Mouse (Mus musculus): ENCODE results near the gene Cpsf4. TPM values are rescaled to one million over a fixed set of nuclear protein-coding genes. Genes with fewer than 3 reads are reported as not detected.
A peak's percentile ranks its signal among the peaks of the same experiment; 100 is the strongest.
"Not testable (repeated sequence)": the region's sequence is repeated elsewhere in the genome, so short reads cannot be mapped to it uniquely, and the experiment has no call there.

Gene Cpsf4
- total and polyA plus RNA-seq, 3 experiments, result 10.4 to 12.1 (median 11.0) TPM

DNA sequence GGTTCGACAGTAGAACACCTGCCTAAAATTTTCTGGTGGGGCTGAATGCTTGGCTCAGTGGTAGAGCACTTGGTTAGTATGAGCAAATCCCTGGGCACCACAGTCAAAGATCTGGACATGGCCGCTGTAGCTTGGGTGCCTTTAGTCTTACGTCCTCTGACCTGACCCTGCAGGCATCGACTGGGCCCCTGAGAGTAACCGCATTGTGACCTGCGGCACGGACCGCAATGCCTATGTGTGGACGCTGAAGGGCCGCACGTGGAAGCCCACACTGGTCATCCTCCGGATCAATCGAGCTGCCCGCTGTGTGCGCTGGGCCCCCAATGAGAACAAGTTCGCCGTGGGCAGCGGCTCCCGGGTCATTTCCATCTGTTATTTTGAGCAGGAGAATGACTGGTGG, 43.6 kb upstream of the Cpsf4 start:
- no peak for DNase-seq
- intact Hi-C loops (cut with DNase I), result no loop called here
- Histone ChIP-seq H3K9ac (ENCODE audit: low read depth, low read length) (no peak overlapping the region), H3K79me2 (replicated peaks; ENCODE audit: control insufficient read depth, insufficient read depth, low read length) (0 out of 2 replicates have a peak, but pooled peaks cover 1% of the 10 kb centered on the region), H3K36me3 (ENCODE audit: control insufficient read depth, insufficient read depth, low read length) (no peaks in the 10 kb centered on the region), H3K27me3 (ENCODE audit: control insufficient read depth, insufficient read depth, low read length) (no peaks in the 10 kb centered on the region), H3K4me3 (no peak overlapping the region), H3K4me1 (ENCODE audit: control insufficient read depth, insufficient read depth, low read length) (peaks cover 13% of the 10 kb centered on the region), H3K27ac (no peak overlapping the region)
- TF ChIP-seq CTCF (IDR thresholded peaks at IDR 0.05), result no peak
- no peak for TF ChIP-seq POLR2A (IDR thresholded peaks at IDR 0.05; ENCODE audit: insufficient read depth, low read depth, low read length)
- no peak for TF ChIP-seq EP300 (IDR thresholded peaks at IDR 0.05; ENCODE audit: insufficient read depth, low read depth, low read length)
- 93% methylated on average over 19 of the region's 19 CpGs for WGBS

DNA sequence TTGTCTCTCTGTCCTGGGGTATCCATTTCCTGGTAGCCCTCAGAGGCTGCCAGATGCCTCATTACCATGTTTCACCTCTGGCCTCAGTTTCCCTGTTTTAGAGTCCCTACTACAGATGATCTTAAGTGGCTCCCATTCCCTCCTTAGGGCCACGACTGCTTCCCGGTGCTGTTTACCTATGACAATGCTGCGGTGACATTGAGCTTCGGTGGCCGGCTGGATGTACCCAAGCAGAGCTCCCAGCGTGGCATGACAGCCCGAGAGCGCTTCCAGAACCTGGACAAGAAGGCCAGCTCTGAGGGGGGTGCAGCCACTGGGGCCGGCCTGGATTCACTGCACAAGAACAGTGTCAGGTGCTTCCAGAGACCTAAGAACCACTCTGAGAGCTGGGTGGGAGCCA, 40.4 kb upstream of the Cpsf4 start:
- no peak for TF ChIP-seq CTCF (IDR thresholded peaks at IDR 0.05)
- no peak for TF ChIP-seq EP300 (IDR thresholded peaks at IDR 0.05; ENCODE audit: insufficient read depth, low read depth, low read length)
- no peak for TF ChIP-seq POLR2A (IDR thresholded peaks at IDR 0.05; ENCODE audit: insufficient read depth, low read depth, low read length)
- Histone ChIP-seq H3K27me3 (ENCODE audit: control insufficient read depth, insufficient read depth, low read length) (no peaks in the 10 kb centered on the region), H3K4me3 (no peak overlapping the region), H3K79me2 (replicated peaks; ENCODE audit: control insufficient read depth, insufficient read depth, low read length) (0 out of 2 replicates have a peak, but pooled peaks cover 1% of the 10 kb centered on the region), H3K27ac (no peak overlapping the region), H3K4me1 (ENCODE audit: control insufficient read depth, insufficient read depth, low read length) (peaks cover 6% of the 10 kb centered on the region), H3K36me3 (ENCODE audit: control insufficient read depth, insufficient read depth, low read length) (no peaks in the 10 kb centered on the region), H3K9ac (ENCODE audit: low read depth, low read length) (no peak overlapping the region)
- no peak for DNase-seq
- 90% methylated on average over 9 of the region's 9 CpGs for WGBS
- intact Hi-C loops (cut with DNase I), result no loop called here

DNA sequence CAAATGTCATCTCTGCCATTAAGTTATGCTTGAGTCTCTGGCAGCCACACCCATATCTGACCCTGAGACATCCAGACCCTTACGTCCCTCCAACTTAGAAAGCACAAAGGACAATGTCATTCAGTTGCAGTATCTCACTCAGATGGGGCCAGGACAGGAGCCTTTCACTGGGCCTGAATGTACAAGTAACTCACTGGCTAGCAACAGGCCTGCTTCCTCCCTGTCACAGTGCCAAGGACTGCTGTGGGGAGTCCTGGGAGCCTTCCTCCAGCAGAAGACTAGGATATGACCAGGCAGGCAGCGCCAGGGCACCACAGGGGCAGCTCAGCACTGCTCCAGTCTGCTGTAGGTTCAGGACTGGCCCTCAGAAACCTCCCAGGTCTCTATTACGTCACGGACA, 37.9 kb upstream of the Cpsf4 start:
- H3K27me3 ChIP-seq (ENCODE audit: control insufficient read depth, insufficient read depth, low read length), result no peaks in the 10 kb centered on the region
- no peaks in the 10 kb centered on the region for H3K79me2 ChIP-seq (replicated peaks; ENCODE audit: control insufficient read depth, insufficient read depth, low read length)

DNA sequence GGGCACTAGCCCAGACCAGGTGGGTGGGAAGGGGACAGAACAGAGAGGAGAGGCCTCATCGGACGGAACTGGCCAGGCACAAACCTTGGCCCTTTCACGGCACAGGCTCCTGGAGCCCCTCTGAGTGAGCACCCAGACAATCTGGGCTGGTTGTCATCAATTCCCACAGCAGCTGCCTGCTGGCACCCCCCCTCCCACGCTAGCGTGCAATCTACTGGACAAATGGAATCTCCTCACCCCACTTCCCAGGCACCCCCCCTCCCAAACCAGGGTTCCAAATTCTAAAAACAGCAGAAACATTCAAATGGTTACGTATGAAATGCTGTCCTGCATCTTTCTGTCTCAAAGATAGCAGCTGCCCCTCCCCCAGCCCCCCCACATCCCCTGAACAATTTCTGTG, 37.2 kb upstream of the Cpsf4 start:
- H3K27me3 ChIP-seq (ENCODE audit: control insufficient read depth, insufficient read depth, low read length); DNase-seq; H3K36me3 ChIP-seq (ENCODE audit: control insufficient read depth, insufficient read depth, low read length); H3K4me3 ChIP-seq; H3K4me1 ChIP-seq (ENCODE audit: control insufficient read depth, insufficient read depth, low read length); H3K9ac ChIP-seq (ENCODE audit: low read depth, low read length); H3K27ac ChIP-seq; intact Hi-C loops (cut with DNase I); H3K79me2 ChIP-seq (replicated peaks; ENCODE audit: control insufficient read depth, insufficient read depth, low read length): not testable (repeated sequence)
- 55% methylated on average over 6 of the region's 6 CpGs for WGBS

More for the DNA sequence above, 37.9 kb upstream of the Cpsf4 start:
- Histone ChIP-seq H3K9ac (ENCODE audit: low read depth, low read length) (no peak overlapping the region), H3K36me3 (ENCODE audit: control insufficient read depth, insufficient read depth, low read length) (no peaks in the 10 kb centered on the region), H3K27ac (no peak overlapping the region), H3K4me3 (no peak overlapping the region), H3K4me1 (ENCODE audit: control insufficient read depth, insufficient read depth, low read length) (peaks cover 6% of the 10 kb centered on the region)
- peak; percentile 33 to 51 for DNase-seq
- intact Hi-C loops (cut with DNase I), result no loop called here
- no peak for TF ChIP-seq POLR2A (IDR thresholded peaks at IDR 0.05; ENCODE audit: insufficient read depth, low read depth, low read length)
- no peak for TF ChIP-seq CTCF (IDR thresholded peaks at IDR 0.05)
- TF ChIP-seq EP300 (IDR thresholded peaks at IDR 0.05; ENCODE audit: insufficient read depth, low read depth, low read length), result no peak
- WGBS, result 60% methylated on average over 4 of the region's 4 CpGs

DNA sequence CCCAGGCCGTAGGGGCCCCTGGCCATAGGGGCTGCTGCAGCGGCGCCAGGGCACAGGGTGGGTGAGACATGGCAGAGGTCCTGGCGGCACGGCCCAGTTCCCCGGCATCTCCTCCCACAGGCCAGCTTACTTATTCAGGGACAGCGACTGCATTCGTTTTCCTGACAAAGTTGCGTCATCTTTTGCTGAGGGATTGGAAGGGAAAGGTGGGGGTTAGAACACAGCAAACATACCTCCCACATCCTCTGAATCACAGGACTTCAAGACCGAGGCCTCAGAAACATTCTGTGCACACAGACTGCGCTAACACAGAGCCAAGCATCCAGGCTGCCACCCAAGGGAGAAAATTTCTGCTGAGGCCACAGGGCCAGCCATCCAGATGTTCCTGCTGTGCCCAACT, 36.8 kb upstream of the Cpsf4 start:
- Histone ChIP-seq H3K27ac (no peak overlapping the region), H3K4me1 (ENCODE audit: control insufficient read depth, insufficient read depth, low read length) (peaks cover 6% of the 10 kb centered on the region), H3K27me3 (ENCODE audit: control insufficient read depth, insufficient read depth, low read length) (no peaks in the 10 kb centered on the region), H3K4me3 (no peak overlapping the region), H3K36me3 (ENCODE audit: control insufficient read depth, insufficient read depth, low read length) (no peaks in the 10 kb centered on the region), H3K9ac (ENCODE audit: low read depth, low read length) (no peak overlapping the region), H3K79me2 (replicated peaks; ENCODE audit: control insufficient read depth, insufficient read depth, low read length) (no peaks in the 10 kb centered on the region)
- 37% methylated on average over 11 of the region's 11 CpGs for WGBS
- no peak for TF ChIP-seq POLR2A (IDR thresholded peaks at IDR 0.05; ENCODE audit: insufficient read depth, low read depth, low read length)
- no peak for TF ChIP-seq CTCF (IDR thresholded peaks at IDR 0.05)
- TF ChIP-seq EP300 (IDR thresholded peaks at IDR 0.05; ENCODE audit: insufficient read depth, low read depth, low read length), result no peak
- intact Hi-C loops (cut with DNase I), result no loop called here
- no peak for DNase-seq

DNA sequence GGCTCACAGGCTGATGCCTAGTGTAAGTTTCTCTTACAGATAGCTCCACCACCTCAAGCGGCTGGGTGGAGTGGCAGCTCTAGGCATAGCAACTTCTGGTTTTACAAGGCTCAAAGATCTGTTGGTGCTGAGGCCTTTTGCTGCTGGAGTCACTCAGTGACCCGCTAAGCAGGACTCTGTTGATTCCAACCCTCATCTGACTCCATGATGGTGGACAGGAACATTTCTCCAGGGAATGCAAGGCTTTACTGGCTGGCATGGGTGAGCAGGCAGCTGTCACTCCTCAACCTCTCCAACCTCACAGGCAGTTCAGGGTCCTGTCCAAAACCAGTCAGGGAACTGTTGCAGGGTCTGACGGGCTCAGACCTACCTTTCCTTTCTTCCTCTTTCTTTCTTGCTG, 36.0 kb upstream of the Cpsf4 start:
- Histone ChIP-seq H3K79me2 (replicated peaks; ENCODE audit: control insufficient read depth, insufficient read depth, low read length) (no peaks in the 10 kb centered on the region), H3K4me3 (no peak overlapping the region), H3K9ac (ENCODE audit: low read depth, low read length) (no peak overlapping the region), H3K27ac (no peak overlapping the region), H3K27me3 (ENCODE audit: control insufficient read depth, insufficient read depth, low read length) (no peaks in the 10 kb centered on the region), H3K36me3 (ENCODE audit: control insufficient read depth, insufficient read depth, low read length) (no peaks in the 10 kb centered on the region), H3K4me1 (ENCODE audit: control insufficient read depth, insufficient read depth, low read length) (peaks cover 6% of the 10 kb centered on the region)
- 75% methylated on average over 3 of the region's 3 CpGs for WGBS
- DNase-seq, result no peak
- intact Hi-C loops (cut with DNase I), result no loop called here
- TF ChIP-seq POLR2A (IDR thresholded peaks at IDR 0.05; ENCODE audit: insufficient read depth, low read depth, low read length), result no peak
- TF ChIP-seq EP300 (IDR thresholded peaks at IDR 0.05; ENCODE audit: insufficient read depth, low read depth, low read length), result no peak
- no peak for TF ChIP-seq CTCF (IDR thresholded peaks at IDR 0.05)
